Mouse (Mus musculus) E14TG2a.4 (cell line): ENCODE results near the gene Tob1.

ENCODE experiments used
- CTCF ChIP-seq: conservative IDR thresholded peaks from 2 replicates; pipeline ENCODE4 v1.5.1; 2014; ENCODE audit warnings: low read length
- POU5F1 ChIP-seq: IDR thresholded peaks from 2 replicates; pipeline ENCODE4 v1.6.1; 2014; ENCODE audit warnings: low read length, borderline replicate concordance

DNA sequence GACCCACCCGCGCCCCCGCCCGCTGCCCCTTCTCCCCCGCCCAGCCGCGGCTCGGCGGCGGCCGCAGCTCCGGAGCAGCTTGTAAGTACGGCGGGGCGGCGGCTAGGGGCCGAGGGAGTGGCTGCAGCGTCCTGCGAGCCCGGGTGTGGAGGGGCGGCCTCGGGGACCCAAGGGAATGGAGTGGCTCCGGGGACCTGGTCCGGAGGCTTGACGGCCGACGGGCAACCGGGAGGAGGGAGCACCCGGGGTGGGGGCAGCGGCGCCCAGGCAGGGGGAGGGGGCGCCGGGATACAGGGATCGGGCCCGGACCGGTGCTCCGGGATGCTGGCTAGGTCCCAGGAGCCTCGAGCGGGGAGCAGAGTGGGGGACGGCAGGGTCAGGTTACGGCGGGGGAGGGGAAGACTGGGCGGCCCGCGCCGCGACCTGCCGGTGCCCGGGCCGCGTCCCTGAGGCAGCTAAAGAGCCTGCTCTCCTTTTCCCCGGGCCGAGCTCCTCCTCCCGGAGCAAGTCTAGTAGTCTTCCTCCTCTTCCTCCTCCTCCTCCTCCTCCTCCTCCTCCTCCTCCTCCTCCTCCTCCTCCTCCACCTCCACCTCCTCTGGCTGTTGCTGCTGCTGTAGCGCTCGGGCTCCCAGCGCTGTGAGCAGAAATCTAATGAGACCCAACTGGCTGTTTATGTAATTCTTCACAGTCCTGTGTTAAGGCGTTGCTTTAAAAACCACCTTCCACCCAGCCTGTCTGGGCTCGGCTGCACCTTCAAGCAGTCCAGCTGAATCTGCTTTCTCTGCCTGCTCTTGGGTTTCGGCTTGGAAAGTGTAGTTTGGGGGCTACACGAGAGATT, 616 bp downstream of the Tob1 start:
- TF ChIP-seq CTCF (no peak), POU5F1 (no peak)
